Mouse (Mus musculus): Measurements from ENCODE around the gene 1700056E22Rik.

1700056E22Rik gene

GRCm38 (mm10) chr1:184051286-184051685 is 17.2 kb upstream of the 1700056E22Rik start:
- no peak for DNase-seq

GRCm38 (mm10) chr1:184048675-184049418 is 14.7 kb upstream of the 1700056E22Rik start:
- DNase-seq = no peak

GRCm38 (mm10) chr1:184047818-184048217 is 13.7 kb upstream of the 1700056E22Rik start:
- DNase-seq = no peak

GRCm38 (mm10) chr1:184046070-184046677 is 12.1 kb upstream of the 1700056E22Rik start:
- DNase-seq = no peak

- no peak for DNase-seq
These were observed 9.3 kb upstream of the 1700056E22Rik start for GRCm38 (mm10) chr1:184043391-184043790.

- no peak for DNase-seq
These were observed 8.6 kb upstream of the 1700056E22Rik start for GRCm38 (mm10) chr1:184042745-184043144.

GRCm38 (mm10) chr1:184041778-184042573 is 7.9 kb upstream of the 1700056E22Rik start:
- DNase-seq = no peak

GRCm38 (mm10) chr1:184040906-184041305 is 6.8 kb upstream of the 1700056E22Rik start:
- no peak for DNase-seq

- no peak for DNase-seq
These were observed 6.1 kb upstream of the 1700056E22Rik start for GRCm38 (mm10) chr1:184040181-184040580.

GRCm38 (mm10) chr1:184039301-184039700 is 5.2 kb upstream of the 1700056E22Rik start:
- DNase-seq = no peak

- DNase-seq = no peak
These were observed 3.7 kb upstream of the 1700056E22Rik start for GRCm38 (mm10) chr1:184037802-184038201.

- DNase-seq = peak; percentile 52
These were observed 1.3 kb upstream of the 1700056E22Rik start for GRCm38 (mm10) chr1:184035346-184035903.

- peak; percentile 58 for DNase-seq
These were observed 660 bp upstream of the 1700056E22Rik start for GRCm38 (mm10) chr1:184034741-184035181.

- peak; percentile 76 for DNase-seq
These were observed 601 bp downstream of the 1700056E22Rik start for GRCm38 (mm10) chr1:184033390-184034010.

GRCm38 (mm10) chr1:184032682-184033389 is 1.3 kb downstream of the 1700056E22Rik start:
- DNase-seq = no peak

- no peak for DNase-seq
These were observed 3.9 kb downstream of the 1700056E22Rik start for GRCm38 (mm10) chr1:184030070-184030802.

- no peak for DNase-seq
These were observed 7.1 kb downstream of the 1700056E22Rik start for GRCm38 (mm10) chr1:184027039-184027438.

GRCm38 (mm10) chr1:184025079-184025478 is 9.0 kb downstream of the 1700056E22Rik start:
- DNase-seq = no peak

GRCm38 (mm10) chr1:184024631-184025030 is 9.5 kb downstream of the 1700056E22Rik start:
- DNase-seq = no peak

- DNase-seq = no peak
These were observed 10.1 kb downstream of the 1700056E22Rik start for GRCm38 (mm10) chr1:184023971-184024370.

- DNase-seq = no peak
These were observed 14.4 kb downstream of the 1700056E22Rik start for GRCm38 (mm10) chr1:184019722-184020107.
